Mouse (Mus musculus) liver, adult 2 months (tissue): ENCODE measurements at regions not wholly inside any gene's neighbourhood (a gene's known extent, or its start where the extent isn't known, plus 50 kb on each side); places are given as distances from the start of the nearest gene placed in this dataset.
"Not testable (repeated sequence)": the region's sequence is repeated elsewhere in the genome, so short reads cannot be mapped to it uniquely, and the experiment has no call there.

Experiments used
- DNase-seq: peaks from one replicate; pipeline ENCODE4 v3.0.0-alpha.2; 2011; ENCODE audit warnings: low read depth, low spot score; ENCODE audit errors: extremely low read depth
- H3K27ac ChIP-seq: fragments of 200-500 bp; replicated peaks from 2 replicates; pipeline ENCODE4 v1.5.1; 2012; ENCODE audit warnings: low read depth, mild to moderate bottlenecking, control low read depth, inconsistent platforms, low read length; ENCODE audit not compliant: insufficient read depth
- H3K27me3 ChIP-seq: fragments of 200-500 bp; 2 replicates; pipeline ENCODE4 v1.6.1; 2012; ENCODE audit warnings: mild to moderate bottlenecking, moderate library complexity, low read length, inconsistent platforms; ENCODE audit not compliant: control insufficient read depth, insufficient read depth
- H3K36me3 ChIP-seq: fragments of 200-500 bp; 2 replicates; pipeline ENCODE4 v1.6.1; 2012; ENCODE audit warnings: low read length, inconsistent platforms; ENCODE audit not compliant: control insufficient read depth, insufficient read depth
- H3K4me1 ChIP-seq: fragments of 200-500 bp; 2 replicates; pipeline ENCODE4 v1.6.1; 2011; ENCODE audit warnings: low read length; ENCODE audit not compliant: control insufficient read depth, insufficient read depth
- H3K4me3 ChIP-seq: fragments of 200-500 bp; 2 replicates; pipeline ENCODE4 v1.5.1; 2011; ENCODE audit warnings: low read depth, mild to moderate bottlenecking, control low read depth, low read length, moderate library complexity; ENCODE audit not compliant: insufficient read depth
- H3K79me2 ChIP-seq: fragments of 200-500 bp; 2 replicates; pipeline ENCODE4 v1.6.1; 2012; ENCODE audit warnings: inconsistent platforms, mild to moderate bottlenecking, low read length, moderate library complexity; ENCODE audit not compliant: control insufficient read depth, insufficient read depth
- H3K9ac ChIP-seq: fragments of 200-500 bp; 2 replicates; pipeline ENCODE4 v1.6.1; 2012; ENCODE audit warnings: low read depth, mild to moderate bottlenecking, control low read depth, inconsistent platforms, low read length
- CTCF ChIP-seq: fragments of 200-500 bp; IDR thresholded peaks from 2 replicates; pipeline ENCODE4 v1.5.1; 2011; ENCODE audit warnings: low read depth, low read length, control low read depth
- POLR2A ChIP-seq: fragments of 200-500 bp; IDR thresholded peaks from 2 replicates; pipeline ENCODE4 v1.6.1; 2011; ENCODE audit warnings: low read length, control low read depth; ENCODE audit not compliant: insufficient read depth; ENCODE audit errors: extremely low read depth
- WGBS: fragments of 180-500 bp; shearing (Covaris S2); methylation state at CpG from one replicate; pipeline ENCODE4 v1.1.7; 2018; 5-methylcytosine and 5-hydroxymethylcytosine counted together

GRCm38 (mm10) chr16:19185434-19186256, 128.2 kb downstream of the Olfr164 start:
- H3K9ac ChIP-seq: no peak overlapping the region
- WGBS: 70% methylated on average over 2 of the region's 2 CpGs
- H3K4me1 ChIP-seq: no peaks in the 10 kb centered on the region
- no peaks in the 10 kb centered on the region for H3K36me3 ChIP-seq
- no peak overlapping the region for H3K4me3 ChIP-seq
- H3K79me2 ChIP-seq: no peaks in the 10 kb centered on the region
- no peak overlapping the region for H3K27ac ChIP-seq
- H3K27me3 ChIP-seq: no peaks in the 10 kb centered on the region
- no peak for DNase-seq
- no peak for TF ChIP-seq CTCF
- no peak for TF ChIP-seq POLR2A

DNA sequence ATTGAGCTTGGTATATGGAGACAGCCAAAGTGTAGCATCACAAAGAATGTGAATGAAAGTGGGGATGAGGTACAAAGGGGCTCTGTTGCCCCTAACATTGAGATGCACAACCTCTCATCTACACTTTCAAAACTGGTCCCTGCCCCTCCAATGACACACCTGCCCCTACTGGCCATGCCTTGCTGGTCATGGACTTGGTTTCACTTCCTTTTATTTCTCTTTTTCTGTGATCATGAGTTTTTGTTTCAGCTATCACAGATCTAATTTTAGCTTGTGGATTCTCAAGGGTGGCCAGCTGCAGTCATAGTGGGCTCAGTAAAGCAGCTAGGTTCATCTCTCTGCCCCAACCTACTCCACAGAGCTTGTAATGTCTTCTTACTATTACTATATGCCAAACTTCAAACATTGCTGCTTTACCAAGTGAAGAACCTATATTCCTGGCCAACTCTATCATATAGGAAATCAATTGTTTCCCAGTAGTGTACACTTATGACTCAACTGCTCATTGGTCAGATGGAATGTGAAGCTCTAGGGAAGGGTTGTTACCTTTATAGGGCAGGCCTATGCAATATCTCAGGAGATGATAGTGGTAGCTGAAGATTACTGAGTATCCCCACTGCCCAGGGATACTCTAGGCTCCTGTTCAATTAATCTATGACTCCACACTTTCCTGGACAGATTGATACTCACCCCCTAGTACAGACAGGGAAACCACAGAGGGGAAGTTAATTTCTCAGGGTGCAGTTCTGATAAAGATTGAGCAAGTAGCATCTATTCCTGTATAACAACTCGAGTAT, 134.5 kb downstream of the Olfr164 start:
- no peaks in the 10 kb centered on the region for H3K27me3 ChIP-seq
- no peak for DNase-seq

GRCm38 (mm10) chr16:19153046-19153445, 160.8 kb downstream of the Olfr164 start:
- no peak for DNase-seq
- H3K27me3 ChIP-seq: no peaks in the 10 kb centered on the region
- no peak overlapping the region for H3K9ac ChIP-seq
- H3K4me3 ChIP-seq: no peak overlapping the region
- H3K4me1 ChIP-seq: no peaks in the 10 kb centered on the region
- 61% methylated on average over 2 of the region's 2 CpGs for WGBS
- TF ChIP-seq CTCF: no peak
- no peak for TF ChIP-seq POLR2A
- no peak overlapping the region for H3K27ac ChIP-seq
- H3K36me3 ChIP-seq: no peaks in the 10 kb centered on the region
- no peaks in the 10 kb centered on the region for H3K79me2 ChIP-seq

More for the DNA sequence above, 134.5 kb downstream of the Olfr164 start:
- Histone ChIP-seq H3K4me3 (no peak overlapping the region), H3K79me2 (no peaks in the 10 kb centered on the region), H3K4me1 (no peaks in the 10 kb centered on the region), H3K36me3 (no peaks in the 10 kb centered on the region), H3K9ac (no peak overlapping the region), H3K27ac (no peak overlapping the region)
- 5% methylated on average over 1 of the region's 1 CpGs for WGBS
- TF ChIP-seq POLR2A: no peak
- TF ChIP-seq CTCF: no peak

DNA sequence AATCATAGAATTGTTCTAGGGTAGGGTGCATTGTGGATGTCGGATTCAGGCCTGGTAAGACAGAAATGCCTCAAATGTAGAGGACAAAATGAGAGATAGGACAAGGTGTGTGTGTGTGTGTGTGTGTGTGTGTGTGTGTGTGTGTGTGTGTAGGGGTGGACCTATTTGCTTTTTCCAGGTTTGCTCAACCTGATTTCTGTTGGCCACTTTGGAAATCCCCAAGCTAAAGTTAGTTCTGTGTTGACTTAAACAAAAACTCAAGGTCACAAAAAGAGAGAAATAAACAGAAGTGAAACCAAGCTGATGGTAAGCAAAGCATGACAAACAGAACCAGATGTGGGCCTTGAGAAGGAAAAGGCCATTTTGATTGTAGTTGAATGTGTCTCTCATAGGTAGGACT, 161.4 kb downstream of the Olfr164 start:
- H3K79me2 ChIP-seq, H3K27me3 ChIP-seq, H3K9ac ChIP-seq, H3K4me3 ChIP-seq, H3K4me1 ChIP-seq, H3K27ac ChIP-seq, H3K36me3 ChIP-seq: not testable (repeated sequence)
- 76% methylated on average over 1 of the region's 1 CpGs for WGBS
- peak; percentile 23 for DNase-seq

- no peak overlapping the region for H3K4me3 ChIP-seq
- TF ChIP-seq POLR2A (no peak), CTCF (no peak)
- no peaks in the 10 kb centered on the region for H3K36me3 ChIP-seq
- no peaks in the 10 kb centered on the region for H3K27me3 ChIP-seq
- H3K4me1 ChIP-seq: no peaks in the 10 kb centered on the region
- H3K27ac ChIP-seq: no peak overlapping the region
- no peak overlapping the region for H3K9ac ChIP-seq
- no peaks in the 10 kb centered on the region for H3K79me2 ChIP-seq
- no peak for DNase-seq
- 74% methylated on average over 2 of the region's 2 CpGs for WGBS
Observed at GRCm38 (mm10) chr16:19151110-19151509, 162.8 kb downstream of the Olfr164 start.

GRCm38 (mm10) chr16:19150582-19150981, 163.3 kb downstream of the Olfr164 start:
- DNase-seq: no peak
- Histone ChIP-seq H3K9ac (no peak overlapping the region), H3K4me3 (no peak overlapping the region), H3K79me2 (no peaks in the 10 kb centered on the region), H3K27me3 (no peaks in the 10 kb centered on the region), H3K27ac (no peak overlapping the region), H3K36me3 (no peaks in the 10 kb centered on the region), H3K4me1 (no peaks in the 10 kb centered on the region)
- TF ChIP-seq POLR2A: no peak
- TF ChIP-seq CTCF: no peak
- WGBS: 78% methylated on average over 2 of the region's 2 CpGs
